Mouse (Mus musculus): ENCODE results near the gene Zfp277. TPM values are rescaled to one million over a fixed set of nuclear protein-coding genes. Genes with fewer than 3 reads are reported as not detected.

Gene Zfp277
- polyA plus RNA-seq, 1 experiment: 5.9 TPM

DNA sequence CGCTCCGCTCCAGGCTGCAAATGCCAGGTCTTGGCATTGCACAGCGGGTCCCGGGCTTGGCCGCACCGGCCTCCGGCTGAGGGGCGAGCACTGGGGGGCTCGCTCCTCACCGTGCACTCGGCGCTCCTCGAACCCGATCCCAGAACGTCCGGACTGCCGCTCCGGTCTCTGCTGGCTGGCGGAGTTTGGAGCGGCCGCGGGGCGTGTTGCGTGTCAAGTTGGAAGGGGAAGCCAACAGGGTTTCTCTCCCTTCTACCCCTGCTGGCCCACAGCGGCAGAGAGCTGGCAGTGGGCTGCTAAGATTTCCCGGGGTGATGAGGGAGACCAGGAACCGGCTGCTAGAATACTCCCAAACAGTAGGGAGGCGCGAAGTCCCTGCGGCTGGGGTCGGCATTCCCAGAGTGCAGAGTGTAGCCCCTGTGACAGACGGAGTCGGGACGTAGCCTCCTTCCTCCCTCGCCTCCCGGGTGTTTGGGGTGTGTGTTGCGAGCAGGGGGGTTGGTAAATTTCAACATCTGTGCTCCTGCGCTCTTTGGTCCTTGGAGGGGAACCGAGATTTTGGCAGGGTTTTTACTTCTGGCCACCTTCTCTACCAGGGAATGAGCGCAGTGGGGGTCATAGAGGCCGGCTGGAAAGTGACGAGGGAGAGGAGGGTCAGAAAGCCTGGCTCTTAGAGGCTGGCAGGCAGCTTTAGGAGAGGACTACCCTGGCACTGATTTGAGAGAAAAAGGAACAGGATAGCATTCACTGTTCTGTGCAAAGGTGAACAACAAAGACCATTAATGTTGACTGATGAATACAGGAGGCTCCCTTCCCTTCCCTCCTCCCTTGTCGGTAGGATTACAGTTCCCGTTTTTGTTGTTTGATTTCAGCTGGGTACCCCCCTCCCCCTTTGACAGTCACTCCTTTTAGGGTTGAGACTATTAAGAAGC, 1.0 kb upstream of the Zfp277 start:
- WGBS: under 1% methylated on average over 44 of the region's 44 CpGs
- no peak for DNase-seq (ENCODE audit: low read depth, low spot score)

DNA sequence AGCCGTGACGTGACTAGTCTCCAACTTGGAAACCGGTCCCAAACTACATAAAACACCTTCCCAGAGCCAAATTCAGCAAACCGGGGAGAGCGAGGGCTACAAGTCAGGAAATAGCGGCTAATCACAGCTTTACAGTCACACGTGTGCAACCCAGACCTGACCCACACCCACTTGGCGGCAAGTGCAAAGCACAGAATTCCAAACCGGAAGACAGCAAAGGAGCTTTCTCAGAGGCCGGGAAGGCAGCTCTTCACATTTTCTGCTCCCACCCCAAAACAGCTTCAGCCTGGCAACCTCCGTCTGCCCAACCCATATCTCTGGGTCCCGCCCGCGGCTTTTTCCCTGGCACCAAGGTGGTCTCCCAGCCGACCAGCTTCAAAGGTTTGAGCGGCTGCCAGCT, 496 bp downstream of the Zfp277 start:
- WGBS: under 1% methylated on average over 16 of the region's 16 CpGs
- peak; percentile 28 for DNase-seq (ENCODE audit: low read depth, low spot score)

DNA sequence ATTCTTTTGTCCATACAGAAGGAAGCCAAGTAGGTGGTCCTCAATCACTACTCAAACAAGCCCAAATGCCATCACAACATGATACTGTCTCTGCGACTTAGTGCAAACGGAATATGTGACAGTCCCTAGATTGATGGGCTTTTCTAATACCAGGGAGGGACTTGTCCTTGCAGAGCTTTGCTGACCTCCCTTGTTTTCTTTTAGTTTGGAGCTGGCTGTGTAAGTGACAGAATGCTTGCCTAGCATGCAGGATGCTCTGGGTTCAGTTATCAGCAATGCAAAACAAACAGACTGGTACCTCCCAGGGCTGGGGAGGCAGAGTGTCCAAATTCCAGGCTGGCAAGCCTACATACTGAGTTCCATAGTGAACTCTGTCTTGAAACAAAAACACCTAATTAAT, 7.7 kb downstream of the Zfp277 start:
- no peak for DNase-seq (ENCODE audit: low read depth, low spot score)
- 79% methylated on average over 2 of the region's 2 CpGs for WGBS

DNA sequence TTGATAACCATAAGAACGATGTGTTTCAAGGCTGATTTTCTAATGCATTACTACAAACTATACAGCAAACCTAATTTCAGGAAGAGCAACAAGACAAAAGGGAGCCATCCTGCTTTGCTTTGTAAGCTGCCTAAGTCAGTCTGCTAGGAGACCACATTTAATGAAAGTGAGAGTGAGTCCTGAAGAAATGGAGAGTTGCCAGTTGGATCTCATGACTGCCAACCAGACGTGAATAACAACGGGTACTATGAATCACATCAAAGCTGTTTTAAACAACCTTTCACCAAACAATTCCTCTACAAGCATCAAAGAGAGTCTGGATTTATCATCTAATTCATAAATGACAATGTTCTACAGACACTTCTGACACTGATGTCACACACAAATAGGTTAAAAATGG, 11.6 kb downstream of the Zfp277 start:
- no peak for DNase-seq (ENCODE audit: low read depth, low spot score)
- 30% methylated on average over 3 of the region's 3 CpGs for WGBS

DNA sequence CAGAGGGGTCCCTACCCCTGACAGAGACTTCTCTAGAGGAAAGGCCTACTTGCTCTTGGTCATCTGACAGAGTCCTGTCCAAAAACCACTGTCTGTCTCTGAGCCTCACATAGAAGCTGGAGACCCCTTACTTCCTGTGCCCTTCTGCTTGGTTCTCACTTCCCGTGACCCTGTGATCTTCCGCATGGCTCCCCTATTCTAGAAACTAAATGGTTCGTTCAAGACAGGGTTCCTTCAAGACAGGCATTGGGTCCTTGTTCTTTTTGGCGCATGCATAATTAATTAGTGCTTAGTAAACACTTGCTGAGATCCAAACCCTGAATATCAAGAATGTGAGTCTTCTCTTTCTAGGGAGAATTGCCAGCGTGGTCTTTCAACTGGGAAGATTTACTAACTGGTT, 14.6 kb downstream of the Zfp277 start:
- 89% methylated on average over 5 of the region's 5 CpGs for WGBS
- no peak for DNase-seq (ENCODE audit: low read depth, low spot score)

DNA sequence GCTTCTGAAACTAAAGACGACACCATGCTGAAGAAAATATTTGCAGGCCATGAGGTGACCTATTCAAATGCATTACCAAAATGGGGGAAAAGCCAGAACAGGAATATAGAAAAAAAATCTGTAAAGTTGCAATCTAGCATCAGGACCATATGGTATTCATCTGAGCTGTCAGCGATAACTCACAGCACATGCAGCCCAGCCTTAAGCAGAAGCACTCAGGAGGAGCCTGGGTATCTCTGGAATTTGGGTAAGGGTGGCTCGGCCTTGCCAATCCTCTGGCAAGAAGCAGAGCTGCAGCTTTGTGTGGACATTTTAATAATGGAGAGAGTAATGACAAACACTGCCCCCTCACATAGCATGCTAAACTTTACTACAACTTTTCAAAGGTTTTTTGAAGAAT, 15.7 kb downstream of the Zfp277 start:
- WGBS: 80% methylated on average over 3 of the region's 3 CpGs
- DNase-seq (ENCODE audit: low read depth, low spot score): no peak

DNA sequence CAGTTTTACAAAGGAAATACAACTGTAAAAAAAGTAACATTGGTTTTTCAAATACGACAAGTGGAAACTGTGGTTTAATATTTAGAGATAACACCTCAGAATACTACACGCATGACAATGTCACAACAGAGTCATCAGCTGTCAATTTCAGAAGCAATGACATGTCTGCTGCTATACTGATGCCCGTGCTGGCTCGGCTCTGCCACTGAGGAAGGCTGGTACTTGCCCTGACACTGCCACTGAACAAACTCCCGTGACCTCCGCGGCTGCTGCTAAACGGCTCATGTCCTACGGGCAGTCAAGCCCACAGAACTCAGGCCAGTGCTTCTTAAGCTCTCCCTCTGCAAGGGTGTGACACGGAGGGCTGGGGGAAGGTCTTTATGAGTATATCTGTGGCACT, 18.1 kb downstream of the Zfp277 start:
- no peak for DNase-seq (ENCODE audit: low read depth, low spot score)
- 82% methylated on average over 10 of the region's 10 CpGs for WGBS

DNA sequence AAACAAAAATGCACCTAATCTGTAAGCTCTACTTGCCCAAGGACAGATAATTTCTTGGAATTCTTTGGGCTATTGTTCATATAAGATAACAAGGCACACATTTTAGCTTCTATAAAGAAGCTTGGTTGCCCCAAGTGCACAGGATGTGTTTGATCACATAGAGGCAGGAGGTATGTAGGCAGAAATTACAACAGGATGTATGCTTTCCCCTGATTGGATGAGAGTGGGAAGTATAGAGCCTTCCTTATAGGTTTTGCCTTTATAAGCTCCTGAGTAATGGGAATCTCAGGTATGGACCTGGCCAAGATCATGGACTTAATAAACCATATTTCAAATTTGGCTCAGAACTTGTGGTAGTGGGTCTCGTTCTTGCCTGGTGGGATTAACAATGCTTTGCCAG, 20.7 kb downstream of the Zfp277 start:
- 90% methylated on average over 1 of the region's 1 CpGs for WGBS
- no peak for DNase-seq (ENCODE audit: low read depth, low spot score)

DNA sequence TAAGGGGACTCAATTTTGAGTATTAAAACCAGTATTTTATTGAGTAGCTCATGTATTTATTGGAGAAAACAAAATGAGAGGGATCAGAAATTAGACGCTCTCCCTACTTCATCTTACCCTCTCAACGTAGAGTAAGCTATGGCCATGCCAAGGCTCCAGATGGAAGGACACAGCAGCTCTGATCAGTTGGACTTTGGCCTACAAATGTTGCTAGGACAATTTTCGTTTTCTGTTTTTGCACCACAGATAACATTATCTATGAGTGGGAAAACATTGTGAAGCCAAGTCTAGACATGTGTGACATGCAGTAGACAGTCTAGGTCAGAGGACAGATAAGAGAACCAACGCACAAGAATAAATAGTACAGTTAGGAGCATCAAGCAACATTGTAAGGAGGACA, 28.4 kb downstream of the Zfp277 start:
- DNase-seq (ENCODE audit: low read depth, low spot score): no peak
- 82% methylated on average over 4 of the region's 4 CpGs for WGBS

DNA sequence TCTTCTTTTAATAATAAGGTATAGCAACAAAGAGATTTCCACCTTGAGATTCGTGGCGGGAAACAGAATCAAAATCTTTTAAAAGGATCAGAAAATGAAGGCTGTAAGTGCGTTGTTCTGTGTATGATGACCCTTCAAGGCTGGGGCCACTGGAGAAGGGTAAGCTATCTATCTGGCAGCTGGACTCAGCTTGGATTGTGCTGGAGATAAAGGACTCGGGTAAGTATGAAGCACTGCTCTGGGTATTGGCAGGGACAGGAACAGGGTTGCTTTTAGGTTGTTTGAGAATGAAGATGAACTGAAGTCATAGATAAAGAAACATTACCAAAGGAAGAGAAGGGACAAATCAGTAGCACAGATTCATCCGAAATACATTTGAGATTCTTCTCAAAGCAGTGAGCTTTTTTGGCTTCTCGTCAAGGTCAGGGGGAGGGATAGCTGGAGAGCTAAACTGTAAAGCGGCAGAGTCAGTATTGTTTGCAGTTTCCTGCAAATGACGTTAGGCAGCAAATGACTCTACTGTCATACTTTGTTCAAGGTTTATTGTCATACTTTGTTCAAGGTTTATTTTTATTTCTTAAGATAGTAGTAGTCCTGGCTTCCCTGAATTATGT, 30.3 kb downstream of the Zfp277 start:
- WGBS: 73% methylated on average over 8 of the region's 8 CpGs

DNA sequence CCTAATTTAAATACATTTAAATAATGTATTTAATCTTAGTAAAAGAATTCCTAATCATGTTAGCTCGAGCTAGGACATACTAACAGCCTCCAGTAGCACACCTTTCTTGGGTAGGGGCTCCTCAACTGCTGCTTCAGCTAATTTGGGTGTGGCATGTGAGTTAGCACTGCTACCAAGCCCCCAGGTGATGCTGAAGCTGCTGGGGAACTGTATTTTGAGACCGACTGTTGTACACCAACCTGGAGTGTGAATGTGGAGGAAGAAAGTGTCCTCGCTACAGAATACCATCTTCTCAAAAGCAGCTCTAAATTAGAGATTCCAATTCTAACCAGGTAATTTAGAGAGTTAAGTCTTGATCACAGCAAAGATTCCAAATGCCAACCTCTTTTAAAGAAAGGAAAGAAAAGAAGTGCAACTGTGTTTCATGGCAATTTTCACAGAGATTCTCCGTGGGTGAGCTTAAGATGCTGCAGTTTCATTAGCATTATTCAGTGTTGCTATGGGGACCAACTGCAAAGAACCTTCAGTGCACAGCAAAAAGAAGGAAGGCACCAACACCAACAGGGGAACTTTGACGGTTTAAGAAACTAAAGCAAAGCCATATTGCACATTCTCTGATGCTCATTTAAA, 30.9 kb downstream of the Zfp277 start:
- no peak for DNase-seq (ENCODE audit: low read depth, low spot score)
- 83% methylated on average over 5 of the region's 5 CpGs for WGBS

More for the DNA sequence above, 30.3 kb downstream of the Zfp277 start:
- no peak for DNase-seq (ENCODE audit: low read depth, low spot score)

DNA sequence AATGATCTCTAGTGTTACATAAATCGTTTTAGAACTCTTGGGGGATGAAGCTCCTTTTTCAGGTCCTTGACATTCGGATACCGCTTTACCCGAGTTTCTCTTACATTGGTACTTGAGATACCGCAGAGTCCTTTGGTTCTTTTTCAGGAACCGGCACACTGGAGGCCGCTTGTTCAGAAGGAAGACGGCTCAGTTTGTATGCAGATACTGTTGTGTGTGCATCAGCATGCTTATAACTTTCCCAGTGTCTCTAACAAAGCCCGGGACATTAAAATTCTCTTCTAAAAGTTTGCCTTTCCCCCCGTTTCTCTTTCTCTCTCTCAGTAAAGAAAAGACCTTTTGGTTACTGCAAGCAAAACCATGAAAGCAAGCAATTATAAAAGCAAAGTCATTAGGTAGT, 45.9 kb downstream of the Zfp277 start:
- 96% methylated on average over 10 of the region's 10 CpGs for WGBS

DNA sequence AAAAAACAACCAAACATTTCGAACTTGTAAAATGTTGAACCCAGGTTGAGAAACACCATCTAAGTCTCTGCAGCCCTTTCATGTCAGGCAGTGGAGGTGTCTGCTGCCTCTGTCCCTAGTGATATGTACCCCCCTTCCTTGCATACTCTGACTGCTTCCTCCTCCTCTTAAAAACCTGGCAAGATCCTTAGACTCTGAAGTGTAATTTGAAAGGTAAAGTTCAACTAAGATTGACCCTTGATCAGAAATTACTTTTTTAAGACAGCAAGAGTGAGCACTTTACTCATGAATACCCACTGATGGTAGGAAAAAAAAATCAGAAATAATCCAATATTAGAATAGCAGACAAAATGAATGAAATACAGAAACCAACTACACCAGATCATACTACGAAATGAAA, 46.3 kb downstream of the Zfp277 start:
- 100% methylated on average over 2 of the region's 2 CpGs for WGBS

More for the DNA sequence above, 45.9 kb downstream of the Zfp277 start:
- no peak for DNase-seq (ENCODE audit: low read depth, low spot score)

DNA sequence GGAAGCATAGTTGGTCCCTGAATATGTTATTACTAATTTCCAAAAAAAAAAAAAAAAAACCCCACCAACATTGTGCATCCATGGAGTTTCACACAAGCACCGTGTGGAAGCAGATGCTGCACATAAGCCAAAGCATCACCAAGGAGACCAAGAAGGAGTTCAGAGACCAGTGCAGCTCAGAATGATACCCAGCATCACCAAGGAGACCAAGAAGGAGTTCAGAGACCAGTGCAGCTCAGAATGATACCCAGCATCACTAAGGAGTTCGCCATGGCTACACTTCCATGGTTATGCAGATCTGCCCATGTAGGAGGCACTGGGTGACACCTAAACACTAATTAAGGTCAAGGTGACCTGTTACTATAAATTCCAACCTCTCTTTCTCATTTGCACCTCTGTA, 46.8 kb downstream of the Zfp277 start:
- 96% methylated on average over 2 of the region's 2 CpGs for WGBS
- DNase-seq (ENCODE audit: low read depth, low spot score): no peak

More for the DNA sequence above, 46.3 kb downstream of the Zfp277 start:
- DNase-seq (ENCODE audit: low read depth, low spot score): no peak

DNA sequence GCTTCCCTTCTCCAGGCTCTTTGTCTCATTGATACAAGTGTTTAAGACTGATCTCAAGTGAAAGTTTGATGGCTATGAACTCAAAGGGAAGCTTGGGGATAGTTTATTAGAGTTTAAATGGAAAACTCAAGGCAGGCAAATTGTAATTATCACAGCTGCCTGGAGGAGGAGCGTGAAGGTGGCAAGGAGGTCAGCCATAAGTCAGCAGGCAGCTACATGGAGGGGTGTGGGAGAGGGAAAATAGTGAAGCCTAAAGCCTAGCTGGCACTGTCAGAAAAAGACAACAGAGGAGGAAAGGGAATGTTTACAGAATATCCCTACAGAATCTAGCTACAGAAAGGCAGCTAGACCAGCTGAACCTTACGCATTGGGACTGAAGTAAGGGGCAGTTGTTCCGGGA, 52.8 kb downstream of the Zfp277 start:
- no peak for DNase-seq (ENCODE audit: low read depth, low spot score)
- WGBS: 85% methylated on average over 3 of the region's 3 CpGs

DNA sequence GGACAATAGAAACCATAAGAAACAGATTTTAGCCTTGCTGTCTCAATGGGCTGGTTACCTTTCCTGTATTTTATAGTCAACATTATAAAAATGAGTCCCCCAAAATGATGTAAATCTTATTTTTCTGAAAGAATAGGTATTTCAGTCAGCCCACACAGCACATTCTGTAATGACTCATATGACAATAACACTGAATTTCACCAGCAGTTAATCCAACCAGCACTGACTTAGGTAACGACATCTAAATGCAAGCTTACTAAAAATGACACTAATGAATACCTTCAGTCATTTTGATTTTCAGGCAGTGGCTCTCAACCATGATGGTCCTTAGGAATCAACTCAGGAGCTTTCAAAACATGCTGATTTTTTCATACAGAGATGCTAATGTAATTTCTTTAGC, 54.4 kb downstream of the Zfp277 start:
- WGBS: 96% methylated on average over 1 of the region's 1 CpGs
- no peak for DNase-seq (ENCODE audit: low read depth, low spot score)

DNA sequence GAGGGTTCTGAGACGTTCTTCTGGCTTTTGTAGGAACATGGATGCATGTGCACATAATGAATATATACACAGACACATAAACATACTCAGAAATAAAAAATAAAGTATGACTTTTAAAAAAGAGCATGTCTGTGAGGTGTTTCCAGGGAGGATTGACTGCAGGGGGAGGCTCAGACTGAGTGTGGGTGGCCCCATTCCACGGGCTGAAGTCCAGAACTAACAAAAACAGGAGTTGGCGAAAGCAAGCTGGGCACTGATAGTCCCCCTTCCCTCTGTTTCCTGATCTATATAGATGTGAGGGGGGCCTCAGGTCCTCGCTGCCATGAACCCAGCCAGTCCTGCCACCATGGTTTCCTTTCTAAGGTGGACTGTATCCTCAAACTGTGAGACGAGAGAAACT, 57.9 kb downstream of the Zfp277 start:
- 84% methylated on average over 5 of the region's 5 CpGs for WGBS
- DNase-seq (ENCODE audit: low read depth, low spot score): no peak

DNA sequence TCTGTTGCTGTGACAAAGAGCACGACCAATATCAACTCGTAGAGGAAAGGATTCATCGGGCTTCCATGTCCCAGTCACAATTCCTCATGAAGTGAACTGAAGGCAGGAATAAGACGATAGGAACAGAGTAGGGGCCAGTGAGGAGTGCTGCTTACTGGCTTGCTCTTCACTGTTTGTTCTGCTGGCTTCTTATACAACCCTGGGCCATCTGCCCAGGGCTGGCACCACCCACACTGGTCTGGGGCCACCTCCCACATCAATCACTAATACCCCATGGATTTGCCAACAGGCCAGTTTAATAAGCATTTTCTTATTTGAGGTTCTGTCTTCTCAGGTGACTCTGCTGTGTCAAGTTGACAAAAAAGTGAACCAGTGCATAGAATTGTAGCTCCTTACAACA, 60.4 kb downstream of the Zfp277 start:
- no peak for DNase-seq (ENCODE audit: low read depth, low spot score)
- 96% methylated on average over 4 of the region's 4 CpGs for WGBS

DNA sequence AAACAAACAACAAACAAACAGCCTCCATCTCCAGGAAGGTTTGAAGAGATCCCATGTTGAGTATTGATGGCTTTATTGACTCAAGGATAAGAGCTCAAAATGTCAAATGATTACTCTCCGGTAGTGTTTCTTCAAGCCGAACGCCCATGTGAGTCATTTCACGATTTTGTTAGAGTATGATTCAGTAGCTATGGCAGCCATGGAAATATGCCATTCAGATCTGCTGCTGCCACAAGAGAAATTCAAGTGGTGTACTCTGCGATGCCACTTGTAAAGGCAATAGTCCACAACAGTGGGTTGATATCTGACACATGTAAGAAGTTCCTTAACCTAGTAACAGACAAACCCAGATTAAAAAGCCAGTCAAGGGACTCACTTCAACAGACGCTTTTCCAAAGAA, 62.0 kb downstream of the Zfp277 start:
- 91% methylated on average over 6 of the region's 6 CpGs for WGBS
- DNase-seq (ENCODE audit: low read depth, low spot score): no peak

DNA sequence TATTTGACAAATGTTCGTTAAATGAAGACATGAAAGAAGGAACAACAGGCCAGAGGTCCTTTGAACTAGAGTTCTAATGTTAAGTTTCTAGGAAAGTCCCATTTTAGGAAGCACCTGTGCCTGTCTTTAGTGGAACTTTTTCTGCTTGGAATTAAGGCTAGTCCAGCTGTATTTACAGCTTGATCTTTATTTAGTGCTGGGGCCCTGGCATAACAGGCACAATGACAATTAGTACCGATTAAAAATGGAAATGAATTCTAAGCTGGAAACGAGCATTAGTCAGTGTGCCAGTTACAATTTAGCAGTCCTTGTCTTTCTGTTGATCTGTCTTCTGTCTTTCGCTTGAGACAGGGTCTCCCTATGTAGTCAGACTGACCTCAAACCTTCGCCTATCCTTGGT, 63.2 kb downstream of the Zfp277 start:
- no peak for DNase-seq (ENCODE audit: low read depth, low spot score)
- 88% methylated on average over 5 of the region's 5 CpGs for WGBS

DNA sequence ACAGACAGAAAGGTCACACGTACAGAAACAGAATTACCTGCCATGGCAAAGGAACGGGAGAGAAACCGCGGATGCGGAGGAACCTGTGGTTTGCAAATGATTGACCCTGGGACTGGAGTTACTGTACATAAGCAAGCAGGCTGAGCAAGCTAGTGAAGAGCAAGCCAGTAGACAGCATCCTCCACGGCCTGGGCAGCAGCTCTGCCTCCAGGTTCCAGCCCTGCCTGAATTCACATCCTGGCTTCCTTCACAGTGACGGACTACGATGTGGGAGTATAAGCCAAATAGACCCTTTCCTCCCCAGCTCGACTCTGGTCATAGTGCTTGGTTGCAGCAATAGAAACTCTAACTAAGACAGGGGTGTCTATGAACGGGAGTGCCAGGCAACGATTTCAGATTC, 63.9 kb downstream of the Zfp277 start:
- WGBS: 90% methylated on average over 11 of the region's 11 CpGs
- DNase-seq (ENCODE audit: low read depth, low spot score): no peak

All from large intestine, adult 2 months (tissue).